Mouse (Mus musculus): ENCODE results near the gene Ppil4.

GRCm38 (mm10) chr10:7867666-7868030 lies 75.0 kb downstream of the Ppil4 start:
- TF ChIP-seq POLR2A (IDR thresholded peaks at IDR 0.05; ENCODE audit: control insufficient read depth, low read depth, low read length): no peak
- TF ChIP-seq CTCF (IDR thresholded peaks at IDR 0.05; ENCODE audit: control insufficient read depth, insufficient read depth, insufficient replicate concordance, low read depth, low read length): no peak
